Mouse (Mus musculus) urinary bladder, adult 2 months (tissue): ENCODE data around the gene Shank2. TPM values are rescaled to one million over a fixed set of nuclear protein-coding genes. Genes with fewer than 3 reads are reported as not detected.

ENCODE experiments used
- DNase-seq: peaks from one replicate; pipeline ENCODE4 v3.0.0; 2022; ENCODE audit warnings: low spot score
- polyA plus RNA-seq: library from polyadenylated mRNA; depleted of rRNA; stranded (reverse); fragments of >200 nt; gene quantifications from 2 replicates; pipeline ENCODE4 v1.2.3, GENCODE M21; 2012

Shank2 gene
- polyA plus RNA-seq, 1 experiment, result 5.4 TPM

DNA sequence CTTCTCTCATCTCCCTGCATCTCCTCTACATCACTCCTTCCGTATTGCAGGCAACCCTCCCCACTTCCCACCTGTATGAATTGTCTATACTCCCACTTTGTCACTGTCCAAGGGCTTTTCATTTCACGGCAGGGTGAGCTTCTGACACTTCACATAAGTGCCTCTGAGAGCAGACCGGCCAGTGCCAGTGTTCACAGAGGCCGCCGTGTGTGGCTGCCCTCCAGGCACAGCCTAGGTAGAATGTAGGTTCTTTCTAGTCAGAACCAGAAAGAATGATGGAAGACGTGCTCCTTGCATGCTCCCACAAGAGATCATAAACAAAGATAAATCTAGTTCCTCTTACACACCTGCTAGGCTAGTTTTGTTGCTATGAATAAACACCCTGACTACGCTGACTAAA, 265.0 kb downstream of the Shank2 start:
- no peak for DNase-seq

DNA sequence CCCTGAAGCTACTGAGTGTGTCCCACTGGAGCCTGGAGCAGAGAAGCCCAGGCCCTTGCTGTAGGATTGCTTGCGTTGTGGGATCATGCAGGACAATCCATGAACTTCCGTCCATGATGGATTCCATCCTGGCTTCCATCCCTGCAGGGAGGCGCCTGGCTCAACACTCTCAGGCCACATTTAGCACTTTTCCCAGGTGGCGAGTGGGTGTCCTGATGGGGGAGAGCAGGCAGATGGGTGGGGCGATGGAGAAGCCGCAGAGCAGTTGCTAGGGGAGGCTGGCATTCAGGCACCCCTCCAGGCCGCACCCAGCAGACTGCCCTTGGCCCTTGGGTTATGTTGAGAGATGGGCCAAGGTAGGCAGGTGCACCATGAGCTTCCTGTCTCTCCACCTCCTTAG, 266.6 kb downstream of the Shank2 start:
- DNase-seq, result no peak

DNA sequence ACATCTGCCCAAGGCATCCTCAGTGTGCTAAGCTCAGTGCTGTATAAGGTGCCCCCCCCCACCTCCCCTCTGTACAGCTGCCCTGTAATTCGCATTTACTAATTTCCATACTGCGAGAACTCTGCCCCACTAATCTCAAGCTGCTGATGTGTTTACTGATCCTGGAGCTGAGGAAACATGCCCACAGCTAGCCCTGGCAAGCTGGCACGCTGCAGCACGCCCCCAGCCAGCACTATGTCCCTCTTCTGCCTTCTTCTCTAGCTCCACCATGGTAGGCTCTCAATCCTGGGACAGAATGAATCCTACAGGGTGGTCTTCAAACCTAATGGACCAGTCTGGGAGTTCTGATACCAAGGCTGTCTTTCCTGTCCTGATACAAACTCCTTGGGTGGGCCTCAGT, 267.1 kb downstream of the Shank2 start:
- DNase-seq, result peak; percentile 40

DNA sequence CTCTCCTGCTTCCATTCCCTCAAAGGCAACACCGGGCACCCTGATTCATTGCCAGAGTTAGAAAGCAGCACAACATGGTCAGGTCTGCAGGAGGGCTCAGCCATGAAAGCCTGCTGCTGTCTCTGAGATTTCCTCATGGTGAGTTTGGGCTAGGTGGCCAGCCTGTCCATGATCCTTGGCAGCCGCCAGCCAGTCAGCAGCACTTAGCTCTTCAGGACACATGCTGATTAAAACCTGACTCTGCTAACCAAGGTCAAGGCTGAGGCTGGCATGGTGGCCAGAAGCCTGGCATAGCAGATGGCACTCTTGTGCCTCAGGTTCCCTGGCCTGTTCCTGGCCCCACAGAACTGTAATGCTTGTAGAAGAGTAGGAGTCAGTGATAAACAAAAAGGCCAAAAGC, 269.3 kb downstream of the Shank2 start:
- DNase-seq, result no peak

DNA sequence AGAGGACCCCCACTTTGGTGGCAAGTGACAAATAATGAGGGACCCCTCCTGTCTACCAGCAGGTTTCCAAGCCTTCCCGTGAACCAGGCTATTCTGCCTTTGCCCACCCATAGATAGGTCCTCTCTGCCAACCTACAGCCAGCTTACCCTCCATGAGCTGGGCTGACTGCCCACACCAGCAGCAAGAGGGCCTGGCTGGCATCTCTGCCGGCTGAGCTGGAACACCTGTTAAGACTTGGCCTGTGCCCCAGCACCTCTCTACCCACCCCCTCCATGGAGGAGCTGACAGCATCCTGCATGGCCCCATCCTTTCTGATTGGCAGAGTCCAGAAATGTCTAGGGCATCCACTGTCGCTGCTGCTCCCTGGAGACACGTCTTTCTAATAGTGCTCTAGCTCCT, 277.0 kb downstream of the Shank2 start:
- DNase-seq, result no peak

DNA sequence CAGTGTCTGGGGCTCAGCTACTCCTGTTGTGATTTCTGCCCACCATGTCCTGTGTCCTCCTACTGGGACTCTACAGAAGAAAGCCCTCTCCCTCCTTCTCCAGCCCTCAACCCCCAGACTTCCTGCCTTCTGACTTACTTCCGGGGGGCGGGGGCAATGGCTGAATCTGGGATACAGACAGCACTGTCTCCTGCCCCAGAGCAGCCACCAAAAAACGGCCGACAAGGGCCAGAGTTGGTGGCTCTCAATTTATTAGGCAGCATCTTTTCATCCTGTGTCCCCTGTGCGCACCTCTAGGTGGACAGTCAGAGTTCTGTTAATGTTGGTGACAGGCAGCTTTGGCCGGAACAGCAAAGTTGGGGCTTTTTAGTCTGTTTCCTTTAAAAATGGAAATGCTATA, 282.0 kb downstream of the Shank2 start:
- DNase-seq, result no peak

DNA sequence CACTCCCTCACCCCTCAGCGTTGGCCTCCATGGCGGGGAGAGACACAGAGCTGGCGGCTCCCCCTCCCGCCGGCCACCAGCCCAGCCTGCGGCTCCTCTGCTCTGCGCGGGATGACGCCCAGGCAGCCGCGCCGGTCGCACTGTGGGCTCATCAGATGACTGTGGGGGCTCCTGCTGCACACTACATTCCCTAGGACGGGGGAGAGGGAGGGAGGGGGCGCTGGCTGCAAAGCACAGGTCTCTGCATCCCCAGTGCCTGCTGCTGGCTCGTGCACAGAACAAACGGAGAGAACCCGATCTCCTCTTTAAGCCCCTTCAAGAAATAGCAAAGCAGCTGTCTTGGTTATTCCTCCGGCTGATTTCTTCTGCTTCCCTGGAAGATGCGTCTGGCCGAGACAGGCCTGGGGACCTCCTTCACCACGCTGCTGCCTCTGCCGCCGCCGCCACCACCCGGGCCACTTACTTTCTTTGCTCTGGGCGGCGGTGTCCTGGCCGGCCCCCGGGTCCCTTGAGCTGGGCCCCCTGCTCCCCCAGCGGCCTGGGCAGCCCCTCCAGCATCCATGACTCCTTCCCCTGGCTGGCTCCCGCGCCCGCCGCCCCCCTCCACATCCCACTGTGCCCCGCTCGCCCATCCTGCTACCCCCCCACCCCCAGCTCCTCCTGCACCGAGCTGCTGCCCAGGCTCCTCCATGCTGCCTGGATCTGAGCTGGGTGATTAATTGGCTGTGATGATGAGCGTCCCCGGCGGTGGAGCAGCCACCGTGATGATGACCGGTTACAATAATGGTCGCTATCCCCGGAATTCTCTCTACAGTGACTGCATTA, 282.7 kb downstream of the Shank2 start:
- DNase-seq, result no peak

DNA sequence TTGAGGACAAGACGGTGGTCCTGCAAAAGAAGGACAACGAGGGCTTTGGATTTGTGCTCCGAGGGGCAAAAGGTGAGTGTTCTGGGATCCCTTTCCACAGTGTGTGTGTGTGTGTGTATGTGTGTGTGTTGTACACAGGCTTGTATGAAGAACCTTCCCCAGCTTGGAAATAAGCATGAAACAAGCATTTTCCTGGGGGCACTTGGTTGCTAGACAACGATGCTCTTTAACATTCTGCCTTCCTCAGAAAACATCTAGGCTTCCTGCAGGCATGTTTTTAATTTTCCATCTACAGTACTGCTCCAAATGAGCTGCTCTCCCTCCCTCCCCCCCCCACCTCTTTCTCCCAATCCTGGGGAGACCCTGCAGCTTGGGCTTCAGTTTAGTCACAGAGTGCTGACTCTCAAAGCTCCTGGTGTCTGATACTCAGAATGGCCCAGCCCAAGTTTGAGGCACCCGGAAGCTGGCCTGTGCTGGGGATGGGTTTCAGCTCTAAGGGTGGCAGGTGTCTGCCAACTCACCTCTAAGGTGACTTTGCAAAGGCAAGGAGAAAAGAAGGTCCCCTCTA, 283.4 kb downstream of the Shank2 start:
- no peak for DNase-seq

DNA sequence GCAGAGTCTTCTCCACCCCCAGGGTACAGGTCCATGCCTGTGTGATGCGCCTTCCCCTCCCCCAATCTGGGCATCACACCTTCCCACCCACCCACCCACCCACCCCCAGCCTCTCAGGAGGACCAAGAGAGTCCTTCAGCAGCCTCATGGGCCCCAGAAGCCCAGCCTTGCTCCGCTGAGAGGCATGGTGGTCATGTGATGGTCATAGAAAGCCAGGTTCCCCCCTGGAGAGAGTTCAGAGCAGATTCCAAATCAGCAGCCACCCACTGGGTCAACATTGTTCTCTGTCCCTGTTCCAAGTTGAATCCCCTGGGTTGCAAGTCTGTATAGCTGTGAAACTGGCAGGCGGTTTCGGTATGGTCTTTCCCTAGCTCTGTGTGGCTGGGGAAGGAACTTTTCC, 284.2 kb downstream of the Shank2 start:
- DNase-seq, result no peak

DNA sequence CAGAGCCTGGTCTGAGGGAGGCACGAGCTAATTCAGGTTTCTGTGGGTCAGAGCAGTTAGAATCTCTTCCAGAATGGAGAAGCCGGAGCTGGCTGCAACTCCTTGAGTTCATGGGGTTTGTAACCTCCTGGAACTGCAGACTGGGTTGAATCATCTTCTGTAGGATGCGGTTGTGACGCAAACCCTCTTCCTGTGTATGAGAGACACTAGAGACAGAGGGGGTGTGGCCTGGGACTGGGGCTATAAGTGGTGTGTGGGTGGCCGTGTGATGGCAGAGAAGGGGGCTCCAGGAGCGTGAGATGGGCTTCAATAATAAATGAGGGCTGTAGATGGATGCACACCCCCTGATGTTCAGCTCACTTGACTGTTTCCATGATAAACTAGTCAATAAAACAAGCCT, 286.3 kb downstream of the Shank2 start:
- no peak for DNase-seq

DNA sequence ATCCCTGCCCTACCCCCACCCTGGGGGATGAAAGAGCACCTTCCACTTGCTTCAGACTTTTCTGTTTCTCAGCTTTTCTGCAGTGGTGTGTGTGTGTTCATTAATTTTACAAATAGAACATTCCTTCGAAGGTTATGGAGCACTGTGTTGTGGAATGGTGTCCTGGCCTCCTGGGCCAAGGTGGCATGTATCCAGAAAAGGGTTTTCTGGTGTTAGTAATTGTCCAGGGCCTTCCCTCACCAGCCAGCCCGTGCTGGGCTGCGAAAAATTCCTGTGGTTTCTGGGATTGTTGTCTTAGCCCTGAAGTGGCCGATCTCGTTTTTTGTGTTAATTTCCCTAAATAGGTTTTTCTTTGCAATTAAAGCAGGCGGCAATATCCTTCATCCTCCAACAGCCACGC, 289.8 kb downstream of the Shank2 start:
- no peak for DNase-seq

DNA sequence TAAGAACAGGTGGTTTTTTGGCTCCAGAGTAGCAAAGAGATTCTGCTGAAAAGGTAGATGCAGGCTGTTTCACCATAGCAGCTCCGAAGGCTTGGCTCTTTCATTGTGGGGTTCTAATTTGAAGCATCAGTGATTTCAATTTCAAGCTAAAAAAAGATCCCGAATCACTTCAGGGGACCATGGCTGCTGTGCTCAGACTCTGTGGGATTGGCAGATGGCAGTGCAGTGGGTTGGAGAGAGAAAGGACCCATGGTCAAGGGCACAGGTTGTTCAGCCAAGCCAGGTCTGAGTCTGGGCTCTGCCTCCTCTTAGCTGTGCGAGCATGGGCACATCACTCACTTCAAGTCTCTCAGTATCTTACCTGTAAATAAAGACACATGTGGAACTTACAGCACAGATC, 291.9 kb downstream of the Shank2 start:
- DNase-seq, result no peak

DNA sequence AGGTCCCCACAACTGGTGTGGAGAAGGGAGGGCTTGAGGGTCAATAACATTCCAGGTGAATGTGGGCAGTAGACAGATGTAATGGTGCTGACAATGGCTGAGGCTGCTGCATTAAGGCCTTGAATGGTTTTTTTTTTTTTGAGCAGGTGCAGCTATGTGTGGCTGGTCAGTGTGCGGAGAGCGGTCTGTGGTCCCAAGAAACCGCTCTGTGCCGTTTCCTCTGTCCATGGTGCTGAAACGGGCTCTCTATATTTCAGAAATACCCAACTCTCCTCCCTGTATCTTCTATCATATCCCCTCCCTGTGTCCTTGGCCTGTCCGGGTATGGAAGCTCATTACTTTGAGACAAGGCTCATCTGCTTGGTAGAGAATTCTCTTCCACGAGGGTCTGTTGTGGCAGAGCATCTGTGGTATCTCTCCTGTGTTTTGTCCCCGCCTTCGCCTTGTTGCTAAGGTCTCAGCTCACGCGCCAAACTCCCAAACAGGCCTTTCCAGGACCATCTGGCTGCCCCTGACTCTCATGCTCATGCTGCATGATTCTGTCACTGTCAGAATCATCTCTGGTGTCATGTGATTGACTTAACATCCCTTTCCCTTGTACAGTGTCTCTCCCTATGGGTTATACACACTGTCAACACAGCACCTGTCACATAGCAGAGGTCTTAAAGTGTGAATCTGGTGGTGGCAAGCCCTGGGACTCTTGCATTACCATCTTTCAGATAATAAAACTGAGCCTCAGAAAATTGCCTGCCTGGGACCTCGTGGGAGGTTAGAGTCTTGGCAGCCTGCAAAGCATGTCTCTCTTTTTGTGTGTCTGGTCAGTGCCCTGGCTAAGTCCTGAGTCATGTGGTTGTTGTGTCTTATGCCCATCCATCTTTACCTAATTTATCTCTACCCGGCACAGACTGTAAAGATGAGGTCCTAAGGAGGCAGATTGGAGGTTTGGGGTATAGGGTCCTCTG, 292.8 kb downstream of the Shank2 start:
- DNase-seq, result no peak

DNA sequence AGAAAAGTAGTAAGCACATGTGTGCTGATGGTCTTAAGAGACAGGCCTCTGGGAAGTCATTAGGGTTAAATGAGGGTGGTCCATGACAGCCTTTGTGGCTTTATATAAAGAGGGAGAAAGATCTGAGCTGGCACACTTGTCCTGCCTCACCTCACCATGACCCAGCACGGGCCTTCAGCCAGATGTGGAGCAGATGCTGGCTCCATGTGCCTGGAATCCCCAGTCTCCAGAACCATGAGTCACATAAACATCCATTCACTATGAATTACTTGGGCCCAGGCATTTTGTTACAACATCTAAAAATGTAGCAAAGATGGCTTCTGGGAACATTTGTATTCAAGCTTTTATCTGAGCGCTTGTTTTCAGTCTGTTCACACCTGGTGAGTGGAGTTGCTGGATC, 297.6 kb downstream of the Shank2 start:
- DNase-seq, result no peak

DNA sequence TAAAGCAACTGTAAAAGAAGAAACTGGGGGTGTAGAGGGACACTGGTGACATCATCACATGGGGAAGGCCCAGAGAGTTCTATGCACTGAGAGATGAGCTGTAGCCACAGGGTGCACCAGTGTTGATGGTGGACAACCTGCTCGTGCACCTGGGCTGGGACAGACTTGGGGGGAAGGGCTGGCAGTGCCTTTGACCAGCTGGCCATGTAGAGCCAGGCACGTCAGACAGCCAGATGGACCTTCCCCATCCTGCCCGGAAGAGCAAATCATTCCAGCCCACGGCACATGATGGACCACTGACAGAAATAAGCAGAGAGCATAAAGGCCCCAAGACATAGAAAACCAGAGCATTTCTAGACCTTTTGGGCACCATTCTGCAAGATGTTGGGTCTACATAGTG, 299.9 kb downstream of the Shank2 start:
- DNase-seq, result no peak

DNA sequence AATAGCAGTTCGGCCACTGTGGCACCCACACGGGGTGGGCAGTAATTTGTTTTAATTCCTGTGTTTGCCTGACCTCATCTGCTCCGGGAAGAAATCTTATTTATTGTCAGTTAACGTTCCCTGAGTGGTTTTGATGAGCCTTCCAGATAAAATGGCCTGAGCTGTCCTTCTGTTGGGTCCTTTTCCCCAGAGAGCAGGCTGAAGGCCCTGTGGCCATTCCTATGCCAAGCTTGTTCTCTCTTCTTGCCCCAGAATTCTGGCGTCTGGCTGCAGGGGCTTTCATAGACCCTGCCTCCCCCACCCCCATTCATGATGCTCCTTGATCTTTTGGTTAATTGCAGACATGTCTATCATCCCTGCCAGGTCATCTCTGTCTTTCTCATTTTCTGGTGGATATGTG, 300.8 kb downstream of the Shank2 start:
- no peak for DNase-seq

DNA sequence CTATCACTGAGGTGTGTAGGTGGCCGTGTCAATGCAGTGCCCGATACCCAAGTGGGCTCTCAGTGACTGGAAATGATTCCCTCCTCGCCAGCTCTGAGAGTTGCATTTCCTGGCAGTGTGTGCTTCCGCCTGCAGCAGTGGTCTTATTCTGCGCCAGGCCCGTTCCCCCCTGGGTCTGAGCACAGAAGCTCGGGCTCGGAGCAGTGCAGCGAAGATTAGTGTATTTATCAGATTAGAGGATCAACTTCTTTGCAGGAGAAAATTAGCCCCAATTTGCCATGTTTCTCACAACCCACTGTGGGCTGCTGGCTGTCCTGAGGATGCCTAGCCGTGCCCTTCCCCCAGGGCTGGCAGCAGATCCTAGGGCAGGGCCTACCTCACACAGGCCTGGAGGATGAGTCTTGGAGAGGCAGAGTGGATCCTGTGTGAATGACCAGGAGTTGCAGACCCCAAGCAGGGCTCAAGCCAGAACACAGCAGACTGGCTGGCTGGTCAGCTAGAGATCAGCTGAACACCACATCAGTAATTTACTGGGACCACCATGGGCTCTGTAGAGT, 306.2 kb downstream of the Shank2 start:
- no peak for DNase-seq

DNA sequence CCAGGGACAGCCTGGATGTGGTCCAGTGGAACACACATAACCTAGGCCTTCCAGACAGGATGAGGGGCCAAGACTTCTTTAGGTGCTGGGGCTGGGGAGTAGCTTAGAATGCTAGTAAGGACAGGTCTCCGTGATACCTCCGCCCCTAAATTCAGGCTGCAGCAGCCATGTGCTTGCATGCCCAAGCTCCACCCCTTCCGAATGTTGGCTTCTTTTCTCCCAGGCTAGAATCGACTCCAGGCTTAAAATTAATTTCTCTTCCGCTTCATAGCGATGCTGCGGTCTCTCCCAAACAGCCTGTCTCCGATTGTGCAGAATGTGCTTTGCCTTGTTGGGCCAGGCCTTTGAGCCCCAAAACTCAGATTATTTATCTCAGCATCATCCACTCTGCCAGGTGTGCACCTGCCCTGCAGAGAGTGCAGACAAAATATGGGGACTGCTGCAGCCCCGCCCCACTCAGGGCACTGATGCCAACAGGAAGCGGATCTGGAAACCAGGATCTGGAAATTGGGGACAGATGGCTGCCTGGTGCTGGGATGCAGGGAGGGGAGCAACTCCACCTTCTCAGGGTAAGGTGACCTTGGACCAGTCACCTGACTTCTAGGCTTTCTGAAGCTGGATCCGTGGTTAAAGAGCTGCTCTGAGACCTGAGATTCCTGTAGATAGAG, 312.8 kb downstream of the Shank2 start:
- DNase-seq, result no peak

DNA sequence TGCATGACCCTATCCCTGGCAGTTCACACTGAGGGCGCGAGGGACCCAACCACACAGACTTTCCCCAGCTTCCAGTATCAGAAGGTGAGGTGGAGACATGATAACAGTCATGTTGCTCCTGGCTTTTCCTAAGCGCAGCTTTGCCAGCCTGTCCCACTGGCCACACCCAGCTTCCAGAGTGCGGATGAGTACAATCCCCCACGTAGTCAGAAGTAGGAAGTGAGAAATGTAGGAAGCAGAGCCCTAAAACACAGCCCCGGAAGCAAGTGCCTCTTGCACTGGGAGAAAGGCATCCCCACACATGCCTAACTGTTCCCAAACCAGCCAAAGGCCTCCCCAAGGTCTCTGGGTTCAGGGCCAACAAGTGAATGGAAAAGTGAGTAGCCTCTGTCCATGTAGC, 314.5 kb downstream of the Shank2 start:
- no peak for DNase-seq

DNA sequence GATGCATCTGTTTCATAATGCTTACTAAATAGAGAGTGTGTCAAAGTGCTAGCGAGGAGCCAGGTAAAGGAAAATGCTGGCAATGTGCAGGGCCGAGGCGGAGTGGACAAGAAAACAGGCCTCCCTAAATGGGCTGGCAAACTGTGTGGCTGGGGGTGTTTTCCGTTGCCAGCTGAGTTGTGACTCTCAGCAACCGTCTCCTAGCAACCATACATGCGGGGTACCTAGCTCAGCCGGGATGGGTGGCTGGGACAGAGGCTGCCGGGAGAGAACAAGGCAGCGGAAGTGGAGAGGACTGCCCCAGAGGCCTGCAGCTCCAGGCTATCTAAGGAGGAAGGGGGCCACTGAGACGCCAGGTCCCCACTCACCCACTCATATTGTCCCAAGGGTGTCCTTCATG, 315.1 kb downstream of the Shank2 start:
- no peak for DNase-seq

DNA sequence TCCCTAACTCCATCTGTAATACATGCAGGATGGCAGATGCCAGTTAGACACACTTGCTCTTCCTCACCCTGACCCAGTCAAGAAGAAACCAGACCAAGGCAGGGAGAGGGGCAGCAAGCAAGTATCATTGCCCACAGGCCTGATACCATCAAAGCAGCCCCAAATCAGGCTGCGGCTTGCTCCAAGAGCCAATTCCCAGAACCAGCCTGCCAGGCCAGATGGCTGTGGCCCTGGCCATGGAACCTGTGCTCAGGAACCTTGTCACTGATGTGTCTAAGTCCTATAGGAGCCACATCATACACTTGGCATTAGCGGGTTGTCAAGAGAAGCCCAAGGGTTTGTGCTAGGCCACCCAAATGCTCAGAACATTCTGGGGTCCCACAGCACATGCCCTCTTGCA, 322.3 kb downstream of the Shank2 start:
- no peak for DNase-seq

DNA sequence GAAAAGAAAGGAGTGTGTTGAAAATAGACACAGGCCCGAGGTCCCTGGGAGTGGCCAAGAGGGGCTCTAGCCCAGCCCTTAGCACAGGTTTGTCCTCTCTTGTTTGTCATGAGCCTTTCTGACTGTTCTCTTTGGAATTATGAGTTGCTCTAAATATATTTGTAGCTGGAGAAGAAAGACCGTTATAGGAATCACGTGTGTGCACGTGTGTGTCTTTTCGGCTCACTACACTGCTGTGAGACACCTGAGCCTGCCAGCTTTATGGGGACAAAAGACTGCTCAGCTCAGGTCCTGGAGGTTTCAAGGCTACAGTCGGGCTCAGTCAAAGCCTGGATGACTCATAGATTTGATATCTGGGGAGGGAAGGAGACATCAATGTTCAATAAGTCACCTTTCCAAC, 323.1 kb downstream of the Shank2 start:
- DNase-seq, result no peak
